Mouse (Mus musculus) heart, postnatal 0 days (tissue): ENCODE data around the gene Taf5l. TPM values are rescaled to one million over a fixed set of nuclear protein-coding genes. Genes with fewer than 3 reads are reported as not detected.

Experiments used
- ATAC-seq: fragments of 200-750 bp; cut with Nextera tagmentation; 2 replicates; pipeline ENCODE4 v1.8.0; 2017; ENCODE audit warnings: low read depth, moderate number of reproducible peaks, moderate library complexity; ENCODE audit not compliant: insufficient read depth
- DNase-seq: peaks from one replicate; pipeline ENCODE4 v3.0.0-alpha.2; 2016; ENCODE audit warnings: low spot score
- H3K27ac ChIP-seq: fragments of 300-500 bp; sonication (generic); 2 replicates; pipeline ENCODE4 v1.5.1; 2014; ENCODE audit warnings: low read depth, mild to moderate bottlenecking
- H3K27me3 ChIP-seq: fragments of 300-500 bp; sonication (generic); 2 replicates; pipeline ENCODE4 v1.6.1; 2014; ENCODE audit warnings: low read length, mixed read lengths; ENCODE audit not compliant: control insufficient read depth, insufficient read depth
- H3K36me3 ChIP-seq: fragments of 300-500 bp; sonication (generic); replicated peaks from 2 replicates; pipeline ENCODE4 v1.6.1; 2014; ENCODE audit warnings: low read length, mixed read lengths; ENCODE audit not compliant: control insufficient read depth, insufficient read depth
- H3K4me1 ChIP-seq: fragments of 300-500 bp; sonication (generic); 2 replicates; pipeline ENCODE4 v1.6.1; 2014; ENCODE audit warnings: antibody characterized with exemption; ENCODE audit not compliant: control insufficient read depth, insufficient read depth
- H3K4me2 ChIP-seq: fragments of 300-500 bp; sonication (generic); 2 replicates; pipeline ENCODE4 v1.6.1; 2014; ENCODE audit warnings: low read depth, mild to moderate bottlenecking, low read length, moderate library complexity
- H3K4me3 ChIP-seq: fragments of 300-500 bp; sonication (generic); 2 replicates; pipeline ENCODE4 v1.5.1; 2014; ENCODE audit warnings: low read depth, low read length
- H3K9ac ChIP-seq: fragments of 300-500 bp; sonication (generic); replicated peaks from 2 replicates; pipeline ENCODE4 v1.6.1; 2014; ENCODE audit warnings: low read depth, low read length, mixed read lengths
- H3K9me3 ChIP-seq: fragments of 300-500 bp; sonication (generic); replicated peaks from 2 replicates; pipeline ENCODE4 v1.6.1; 2016; ENCODE audit warnings: low read length; ENCODE audit not compliant: control insufficient read depth
- CTCF ChIP-seq: IDR thresholded peaks from 2 replicates; pipeline ENCODE4 v1.5.1; 2016; ENCODE audit warnings: antibody characterized with exemption, control low read depth, low read depth
- EP300 ChIP-seq: IDR thresholded peaks from 2 replicates; pipeline ENCODE4 v1.6.1; 2016; ENCODE audit warnings: antibody characterized with exemption, low read depth
- WGBS: fragments of 180-500 bp; shearing (Covaris S2); extraction: QIAGEN DNeasy Blood & Tissue Kit; methylation state at CpG from one replicate; pipeline ENCODE4 v1.1.7; 2014; 5-methylcytosine and 5-hydroxymethylcytosine counted together
- polyA plus RNA-seq: library from polyadenylated mRNA; unstranded; fragments of >200 nt; fragmentation: Nextera tagmentation; extraction: Ambion mirVana; gene quantifications from 2 replicates; pipeline ENCODE4 v1.2.1, GENCODE M21; 2015
- total RNA-seq: library from RNA; depleted of rRNA; stranded (reverse); fragments of >200 nt; gene quantifications from 2 replicates; pipeline ENCODE4 v1.2.3, GENCODE M21; 2014; ENCODE audit warnings: low replicate concordance

Taf5l gene
- total and polyA plus RNA-seq, 2 experiments from 2014 or later: 17.2 to 46.3 TPM

- no peak overlapping the region for H3K27ac ChIP-seq
- WGBS: 74% methylated on average over 11 of the region's 11 CpGs
- TF ChIP-seq EP300 (no peak), CTCF (no peak)
- DNase-seq: no peak
- no peaks in the 10 kb centered on the region for H3K4me1 ChIP-seq
- ATAC-seq: no peak
- H3K4me3 ChIP-seq: no peak overlapping the region
- no peaks in the 10 kb centered on the region for H3K36me3 ChIP-seq
- no peak overlapping the region for H3K4me2 ChIP-seq
- no peak overlapping the region for H3K9ac ChIP-seq
- H3K27me3 ChIP-seq: 0 out of 2 replicates have a peak, but pooled peaks cover 4% of the 10 kb centered on the region
- H3K9me3 ChIP-seq: no peaks in the 10 kb centered on the region
Measured at GRCm38 (mm10) chr8:124056832-124057655, 35.8 kb upstream of the Taf5l start.

DNA sequence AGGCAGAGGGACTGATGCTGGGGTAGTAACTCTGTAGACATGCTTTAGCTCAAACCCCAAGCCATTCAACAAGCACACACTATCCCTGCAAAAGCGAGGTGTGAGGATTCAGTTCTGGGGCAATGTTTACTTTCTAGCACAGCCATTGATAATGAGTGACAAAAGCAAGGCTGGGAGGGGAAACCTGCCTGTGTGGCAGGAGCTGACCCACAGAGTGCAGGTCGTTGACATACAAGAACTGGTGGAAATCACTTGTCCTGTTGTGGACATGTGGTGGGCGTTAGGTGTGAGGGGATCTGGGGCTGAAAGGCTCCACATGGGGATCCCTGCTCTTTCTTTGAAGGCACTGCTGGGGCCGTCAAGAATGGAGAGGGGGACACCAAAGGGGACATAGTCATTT, 31.4 kb upstream of the Taf5l start:
- H3K9me3 ChIP-seq: no peaks in the 10 kb centered on the region

GRCm38 (mm10) chr8:124052110-124052509, 30.9 kb upstream of the Taf5l start:
- 17% methylated on average over 3 of the region's 3 CpGs for WGBS
- peak; percentile 69 for ATAC-seq
- TF ChIP-seq EP300: no peak
- peak; percentile 98 for TF ChIP-seq CTCF

More for the DNA sequence above, 31.4 kb upstream of the Taf5l start:
- Histone ChIP-seq H3K4me2 (no peak overlapping the region), H3K27me3 (0 out of 2 replicates have a peak, but pooled peaks cover 4% of the 10 kb centered on the region), H3K9ac (no peak overlapping the region), H3K36me3 (peaks cover 9% of the 10 kb centered on the region), H3K27ac (no peak overlapping the region), H3K4me1 (no peaks in the 10 kb centered on the region), H3K4me3 (no peak overlapping the region)
- DNase-seq (no peak), ATAC-seq (no peak)
- TF ChIP-seq EP300 (no peak), CTCF (no peak)
- WGBS: 50% methylated on average over 4 of the region's 4 CpGs

DNA sequence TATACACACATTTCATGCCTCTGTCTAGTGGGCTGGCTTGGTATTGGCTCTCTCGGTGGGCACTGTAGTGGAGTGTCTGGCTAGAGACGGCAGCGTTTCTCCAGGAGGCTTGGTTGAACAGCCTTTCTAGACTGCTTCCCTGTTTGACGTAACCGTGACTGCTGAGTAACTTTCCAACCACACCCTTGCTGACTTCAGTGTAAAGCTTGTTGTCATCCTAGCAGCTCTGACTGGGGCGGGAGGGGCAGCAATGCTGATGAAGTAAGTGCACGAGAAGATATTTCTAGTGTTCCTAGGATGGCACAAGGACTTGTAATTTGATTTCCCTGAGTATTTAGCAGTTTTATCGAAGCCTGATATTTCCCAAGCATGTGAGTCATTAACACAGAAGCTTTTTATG, 24.7 kb upstream of the Taf5l start:
- no peaks in the 10 kb centered on the region for H3K4me1 ChIP-seq
- ATAC-seq (no peak), DNase-seq (no peak)
- TF ChIP-seq CTCF: no peak
- no peak for TF ChIP-seq EP300
- WGBS: 76% methylated on average over 8 of the region's 8 CpGs
- H3K27me3 ChIP-seq: no peaks in the 10 kb centered on the region
- no peak overlapping the region for H3K27ac ChIP-seq
- peaks cover 45% of the 10 kb centered on the region for H3K36me3 ChIP-seq
- H3K9me3 ChIP-seq: no peaks in the 10 kb centered on the region
- no peak overlapping the region for H3K4me3 ChIP-seq
- H3K4me2 ChIP-seq: no peak overlapping the region
- H3K9ac ChIP-seq: no peak overlapping the region

More at GRCm38 (mm10) chr8:124052110-124052509, 30.9 kb upstream of the Taf5l start:
- 0 out of 2 replicates have a peak, but pooled peaks cover 4% of the 10 kb centered on the region for H3K27me3 ChIP-seq
- DNase-seq: peak; percentile 67
- no peak overlapping the region for H3K4me3 ChIP-seq
- H3K9me3 ChIP-seq: no peaks in the 10 kb centered on the region
- H3K4me2 ChIP-seq: no peak overlapping the region
- peaks cover 14% of the 10 kb centered on the region for H3K36me3 ChIP-seq
- H3K9ac ChIP-seq: no peak overlapping the region
- H3K27ac ChIP-seq: no peak overlapping the region
- H3K4me1 ChIP-seq: no peaks in the 10 kb centered on the region

DNA sequence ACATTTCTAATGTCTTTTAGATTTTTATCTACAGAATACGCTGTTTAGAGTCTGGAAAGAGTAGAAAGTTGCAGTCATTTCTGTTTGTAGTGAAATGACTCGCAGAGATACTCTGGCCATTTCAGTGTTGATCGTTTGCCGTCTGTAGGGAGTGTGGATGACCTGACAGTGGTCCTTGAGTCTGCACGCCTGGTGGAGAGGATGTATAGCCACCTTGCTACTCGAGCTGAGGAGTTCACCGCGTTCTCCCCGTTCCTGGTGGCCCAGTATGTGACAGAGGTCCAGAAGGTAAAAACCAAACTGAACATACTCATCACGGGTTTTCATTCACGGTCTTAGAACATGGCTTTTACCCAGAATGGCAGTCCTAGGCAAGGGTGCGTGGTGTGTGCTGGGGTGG, 23.7 kb upstream of the Taf5l start:
- H3K27me3 ChIP-seq: no peaks in the 10 kb centered on the region
- no peak overlapping the region for H3K27ac ChIP-seq
- no peak overlapping the region for H3K4me3 ChIP-seq
- peaks cover 52% of the 10 kb centered on the region for H3K36me3 ChIP-seq
- no peak overlapping the region for H3K4me2 ChIP-seq
- DNase-seq: no peak
- H3K9me3 ChIP-seq: no peaks in the 10 kb centered on the region
- TF ChIP-seq EP300 (no peak), CTCF (no peak)
- H3K9ac ChIP-seq: no peak overlapping the region
- no peak for ATAC-seq
- 91% methylated on average over 12 of the region's 12 CpGs for WGBS
- no peaks in the 10 kb centered on the region for H3K4me1 ChIP-seq
